Mouse (Mus musculus) small intestine, adult 2 months (tissue): Measurements from ENCODE around the gene Apex2. TPM values are rescaled to one million over a fixed set of nuclear protein-coding genes. Genes with fewer than 3 reads are reported as not detected.
A peak's percentile ranks its signal among the peaks of the same experiment; 100 is the strongest.
"Not testable (repeated sequence)": the region's sequence is repeated elsewhere in the genome, so short reads cannot be mapped to it uniquely, and the experiment has no call there.

Source experiments
- H3K27ac ChIP-seq: fragments of 200-500 bp; 2 replicates; pipeline ENCODE4 v1.5.1; 2012; ENCODE audit warnings: low read depth, low read length, control low read depth, inconsistent platforms; ENCODE audit not compliant: insufficient read depth
- H3K27me3 ChIP-seq: fragments of 200-500 bp; 2 replicates; pipeline ENCODE4 v1.6.1; 2012; ENCODE audit warnings: mild to moderate bottlenecking, moderate library complexity, low read length, inconsistent platforms; ENCODE audit not compliant: control insufficient read depth, insufficient read depth
- H3K36me3 ChIP-seq: fragments of 200-500 bp; 2 replicates; pipeline ENCODE4 v1.6.1; 2012; ENCODE audit warnings: mild to moderate bottlenecking, low read length, control low read depth, inconsistent platforms; ENCODE audit not compliant: control insufficient read depth, insufficient read depth
- H3K4me1 ChIP-seq: fragments of 200-500 bp; 2 replicates; pipeline ENCODE4 v1.6.1; 2012; ENCODE audit warnings: low read length, inconsistent platforms, mixed read lengths; ENCODE audit not compliant: control insufficient read depth, insufficient read depth, insufficient read length
- H3K4me3 ChIP-seq: fragments of 200-500 bp; 2 replicates; pipeline ENCODE4 v1.5.1; 2012; ENCODE audit warnings: low read depth, mild to moderate bottlenecking, control low read depth, inconsistent platforms, low read length, moderate library complexity
- CTCF ChIP-seq: fragments of 200-500 bp; IDR thresholded peaks from 2 replicates; pipeline ENCODE4 v1.5.1; 2012; ENCODE audit warnings: low read depth, mild to moderate bottlenecking, control low read depth, inconsistent platforms, low read length, moderate library complexity, mixed read lengths; ENCODE audit not compliant: insufficient replicate concordance, insufficient read length; ENCODE audit errors: extremely low read depth
- POLR2A ChIP-seq: fragments of 200-500 bp; IDR thresholded peaks from 2 replicates; pipeline ENCODE4 v1.6.1; 2012; ENCODE audit warnings: low read depth, mild to moderate bottlenecking, control low read depth, inconsistent platforms, low read length, moderate library complexity
- WGBS: fragments of 180-500 bp; shearing (Covaris S2); methylation state at CpG from one replicate; pipeline ENCODE4 v1.1.7; 2018; 5-methylcytosine and 5-hydroxymethylcytosine counted together
- polyA plus RNA-seq: library from polyadenylated mRNA; depleted of rRNA; stranded (reverse); fragments of >200 nt; gene quantifications from 2 replicates; pipeline ENCODE4 v1.2.3, GENCODE M21; 2012

The Apex2 gene
- polyA plus RNA-seq, 1 experiment = 4.1 TPM

- H3K4me1 ChIP-seq = no peaks in the 10 kb centered on the region
- no peaks in the 10 kb centered on the region for H3K36me3 ChIP-seq
- H3K4me3 ChIP-seq = no peak overlapping the region
- WGBS = 89% methylated on average over 2 of the region's 2 CpGs
- H3K27ac ChIP-seq = no peak overlapping the region
- TF ChIP-seq POLR2A (no peak), CTCF (no peak)
- no peaks in the 10 kb centered on the region for H3K27me3 ChIP-seq
These were observed 49.6 kb downstream of the Apex2 start for GRCm38 (mm10) chrX:150540111-150540510.

GRCm38 (mm10) chrX:150516477-150516876, 73.2 kb downstream of the Apex2 start:
- no peaks in the 10 kb centered on the region for H3K4me1 ChIP-seq
- no peak for TF ChIP-seq POLR2A
- TF ChIP-seq CTCF = no peak
- H3K27ac ChIP-seq = no peak overlapping the region
- H3K27me3 ChIP-seq = no peaks in the 10 kb centered on the region
- WGBS = 88% methylated on average over 1 of the region's 1 CpGs
- no peaks in the 10 kb centered on the region for H3K36me3 ChIP-seq
- H3K4me3 ChIP-seq = no peak overlapping the region

GRCm38 (mm10) chrX:150516015-150516414, 73.7 kb downstream of the Apex2 start:
- no peak overlapping the region for H3K4me3 ChIP-seq
- H3K4me1 ChIP-seq = no peaks in the 10 kb centered on the region
- no peaks in the 10 kb centered on the region for H3K27me3 ChIP-seq
- TF ChIP-seq CTCF (no peak), POLR2A (no peak)
- H3K27ac ChIP-seq = no peak overlapping the region
- H3K36me3 ChIP-seq = no peaks in the 10 kb centered on the region

GRCm38 (mm10) chrX:150514127-150514526, 75.5 kb downstream of the Apex2 start:
- 83% methylated on average over 1 of the region's 1 CpGs for WGBS
- no peaks in the 10 kb centered on the region for H3K27me3 ChIP-seq
- no peak overlapping the region for H3K27ac ChIP-seq
- H3K36me3 ChIP-seq = no peaks in the 10 kb centered on the region
- no peak overlapping the region for H3K4me3 ChIP-seq
- no peaks in the 10 kb centered on the region for H3K4me1 ChIP-seq
- TF ChIP-seq CTCF = no peak
- TF ChIP-seq POLR2A = no peak

GRCm38 (mm10) chrX:150511274-150511673, 78.4 kb downstream of the Apex2 start:
- WGBS = 80% methylated on average over 6 of the region's 6 CpGs
- peaks cover 1% of the 10 kb centered on the region; the same call in 1 of the 2 replicates for H3K36me3 ChIP-seq

GRCm38 (mm10) chrX:150510631-150511030, 79.0 kb downstream of the Apex2 start:
- H3K27ac ChIP-seq = no peak overlapping the region
- TF ChIP-seq POLR2A (no peak), CTCF (no peak)
- H3K27me3 ChIP-seq = no peaks in the 10 kb centered on the region
- peaks cover 1% of the 10 kb centered on the region; the same call in 1 of the 2 replicates for H3K36me3 ChIP-seq
- H3K4me3 ChIP-seq = no peak overlapping the region
- WGBS = 41% methylated on average over 4 of the region's 4 CpGs
- no peaks in the 10 kb centered on the region for H3K4me1 ChIP-seq

More at GRCm38 (mm10) chrX:150511274-150511673, 78.4 kb downstream of the Apex2 start:
- Histone ChIP-seq H3K27ac (no peak overlapping the region), H3K27me3 (no peaks in the 10 kb centered on the region), H3K4me3 (no peak overlapping the region), H3K4me1 (no peaks in the 10 kb centered on the region)
- TF ChIP-seq POLR2A (no peak), CTCF (no peak)

- Histone ChIP-seq H3K36me3 (peaks cover 1% of the 10 kb centered on the region; the same call in 1 of the 2 replicates), H3K27ac (no peak overlapping the region), H3K4me1 (no peaks in the 10 kb centered on the region), H3K4me3 (no peak overlapping the region), H3K27me3 (no peaks in the 10 kb centered on the region)
- TF ChIP-seq POLR2A = no peak
- TF ChIP-seq CTCF = no peak
- WGBS = 79% methylated on average over 6 of the region's 6 CpGs
These were observed 81.0 kb downstream of the Apex2 start for GRCm38 (mm10) chrX:150508696-150509095.

GRCm38 (mm10) chrX:150487811-150488210, 101.9 kb downstream of the Apex2 start:
- WGBS = 21% methylated on average over 4 of the region's 10 CpGs
- H3K4me1 ChIP-seq, H3K4me3 ChIP-seq, H3K36me3 ChIP-seq, H3K27ac ChIP-seq, H3K27me3 ChIP-seq: not testable (repeated sequence)

GRCm38 (mm10) chrX:150486314-150487030, 103.2 kb downstream of the Apex2 start:
- not testable (repeated sequence) for H3K36me3 ChIP-seq, H3K27ac ChIP-seq, H3K27me3 ChIP-seq, H3K4me1 ChIP-seq
- H3K4me3 ChIP-seq = peak overlapping the region; percentile 19; the same call in 1 of the 2 replicates
- WGBS = 24% methylated on average over 11 of the region's 22 CpGs
